Mouse (Mus musculus): Measurements from ENCODE around the gene Tkt.

DNA sequence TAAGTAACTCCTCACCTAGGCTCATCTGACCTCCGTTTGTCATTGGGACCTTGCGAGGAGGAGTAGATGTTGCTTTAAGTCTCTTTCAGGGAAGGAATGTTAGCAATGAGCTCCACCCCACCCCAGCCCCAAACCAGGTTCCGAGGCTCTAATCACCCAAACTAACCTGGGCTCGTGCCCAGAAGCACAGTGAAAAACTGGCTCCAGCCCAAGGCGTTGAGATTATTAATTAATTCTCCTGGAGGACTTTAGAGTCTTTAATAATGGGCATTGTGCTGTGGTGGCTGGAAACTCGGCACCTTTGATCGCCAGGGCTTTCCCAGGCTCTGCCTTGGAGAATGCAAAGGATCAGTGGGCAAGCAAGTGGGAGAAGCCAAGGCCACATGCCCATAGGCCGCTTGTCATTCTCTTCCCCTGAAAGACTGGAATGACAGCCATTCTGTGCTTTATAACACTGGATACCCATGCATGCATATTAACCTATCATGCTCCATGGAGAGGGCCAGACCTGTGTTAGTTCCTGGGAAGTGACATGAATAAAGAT, 17.4 kb upstream of the Tkt start:
- TF ChIP-seq CTCF (IDR thresholded peaks at IDR 0.05; ENCODE audit: low read depth, low read length), result no peak
- TF ChIP-seq POLR2A (IDR thresholded peaks at IDR 0.05; ENCODE audit: insufficient read depth, low read length), result no peak
